ENCODE assay signal across 10 mouse cellular contexts in genomic region chr5:124506731-124507359, GRCm38 (mm10). TPM values are rescaled to one million over a fixed set of nuclear protein-coding genes. Genes with fewer than 3 reads are reported as not detected.
DNase-seq lines count a peak whose midpoint lies in the region; ATAC-seq lines count a peak whose summit lies in the region.
"Had no signal": no experiment of that assay in that cellular context is flagged by ENCODE, and none has a peak within 500 bp of the region (broad histone marks: within the 10 kb centered on the region; RNA-seq: fewer than 3 reads in every experiment).

No protein-coding gene starts in this region.

- no peaks in the 10 kb centered on the region for H3K9me3 ChIP-seq in embryonic facial prominence, embryonic 13.5 days
- H3K9me3 ChIP-seq in lung, embryonic 16.5 days (ENCODE audit: control insufficient read depth, low read length) = no peaks in the 10 kb centered on the region
- H3K9me3 ChIP-seq in hindbrain, embryonic 16.5 days (ENCODE audit: control insufficient read depth, low read length) = no peaks in the 10 kb centered on the region
- H3K9me3 ChIP-seq: liver, embryonic 15.5 days; neural tube, embryonic 12.5 days had no signal

- WGBS in embryonic facial prominence, embryonic 13.5 days = 38% methylated on average over 10 of the region's 10 CpGs
- WGBS in lung, embryonic 16.5 days = 40% methylated on average over 10 of the region's 10 CpGs
- 88% methylated on average over 10 of the region's 10 CpGs for WGBS in hindbrain, embryonic 16.5 days

- H3K27ac ChIP-seq in embryonic facial prominence, embryonic 13.5 days = 0 out of 2 replicates have a peak overlapping the region, but pooled peaks have one; percentile 44
- peak overlapping the region; percentile 18 for H3K27ac ChIP-seq in lung, embryonic 16.5 days (ENCODE audit: low read length)
- no peak overlapping the region for H3K27ac ChIP-seq in hindbrain, embryonic 16.5 days (ENCODE audit: low read depth, low read length)
- H3K27ac ChIP-seq: liver, embryonic 15.5 days; neural tube, embryonic 12.5 days had no signal

- H3K9ac ChIP-seq in embryonic facial prominence, embryonic 13.5 days = peak overlapping the region; percentile 49; the same call in 1 of the 2 replicates
- H3K9ac ChIP-seq in lung, embryonic 16.5 days (ENCODE audit: low read length) = no peak overlapping the region
- H3K9ac ChIP-seq in hindbrain, embryonic 16.5 days (ENCODE audit: low read depth, low read length) = no peak overlapping the region
- H3K9ac ChIP-seq: liver, embryonic 15.5 days; neural tube, embryonic 12.5 days had no signal

- no peak overlapping the region; the same call in 1 of the 2 replicates for H3K4me2 ChIP-seq in embryonic facial prominence, embryonic 13.5 days
- H3K4me2 ChIP-seq in lung, embryonic 16.5 days (ENCODE audit: low read depth, low read length) = no peak overlapping the region
- no peak overlapping the region for H3K4me2 ChIP-seq in hindbrain, embryonic 16.5 days (ENCODE audit: low read length)
- H3K4me2 ChIP-seq: liver, embryonic 15.5 days; neural tube, embryonic 12.5 days had no signal

- no peak overlapping the region for H3K4me3 ChIP-seq in embryonic facial prominence, embryonic 13.5 days
- no peak overlapping the region for H3K4me3 ChIP-seq in lung, embryonic 16.5 days (ENCODE audit: low read length)
- no peak overlapping the region for H3K4me3 ChIP-seq in hindbrain, embryonic 16.5 days (ENCODE audit: low read length)
- H3K4me3 ChIP-seq: liver, embryonic 15.5 days; neural tube, embryonic 12.5 days had no signal

- H3K36me3 ChIP-seq in embryonic facial prominence, embryonic 13.5 days = peaks cover 81% of the 10 kb centered on the region
- peaks cover 5% of the 10 kb centered on the region; the same call in 1 of the 2 replicates for H3K36me3 ChIP-seq in lung, embryonic 16.5 days (ENCODE audit: control insufficient read depth, insufficient read depth, low read length)
- peaks cover 3% of the 10 kb centered on the region; the same call in 1 of the 2 replicates for H3K36me3 ChIP-seq in hindbrain, embryonic 16.5 days (ENCODE audit: control insufficient read depth, insufficient read depth, low read length)
- H3K36me3 ChIP-seq: liver, embryonic 15.5 days had no signal

- H3K27me3 ChIP-seq in embryonic facial prominence, embryonic 13.5 days = no peaks in the 10 kb centered on the region
- H3K27me3 ChIP-seq in lung, embryonic 16.5 days (ENCODE audit: control insufficient read depth, insufficient read depth, low read depth, low read length) = no peaks in the 10 kb centered on the region
- H3K27me3 ChIP-seq in hindbrain, embryonic 16.5 days (replicated peaks; ENCODE audit: control insufficient read depth, insufficient read depth, low read length) = no peaks in the 10 kb centered on the region
- H3K27me3 ChIP-seq: liver, embryonic 15.5 days; neural tube, embryonic 12.5 days had no signal

- no peak for ATAC-seq in embryonic facial prominence, embryonic 13.5 days (ENCODE audit: insufficient number of reproducible peaks, insufficient read depth, low FRiP score, low TSS enrichment, low read depth)
- no peak for ATAC-seq in lung, embryonic 16.5 days (ENCODE audit: low read depth)
- no peak for ATAC-seq in hindbrain, embryonic 16.5 days

- peak; percentile 98 for DNase-seq in heart, adult 11 months
- no peak for DNase-seq in heart, postnatal 4 days
- DNase-seq in 3134 (ENCODE audit: extremely low read depth, insufficient read length, low spot score) = peak; percentile 80
- no peak for DNase-seq in cerebellum, adult 18-20 months
- DNase-seq in ovary, postnatal 10 days (ENCODE audit: low spot score) = no peak

- H3K4me1 ChIP-seq in embryonic facial prominence, embryonic 13.5 days = peaks cover 20% of the 10 kb centered on the region
- peaks cover 12% of the 10 kb centered on the region; the same call in 1 of the 2 replicates for H3K4me1 ChIP-seq in lung, embryonic 16.5 days (replicated peaks; ENCODE audit: control insufficient read depth, insufficient read depth, low read length)
- no peaks in the 10 kb centered on the region for H3K4me1 ChIP-seq in hindbrain, embryonic 16.5 days (ENCODE audit: control insufficient read depth, insufficient read depth, low read depth, low read length)
- H3K4me1 ChIP-seq: liver, embryonic 15.5 days; neural tube, embryonic 12.5 days had no signal

RNA-seq across cellular contexts. Expression of gene Snrnp35, which starts 23.9 kb away (rescaled TPM):
- 10 to 100 TPM; 19.3 to 23.5 TPM for total RNA-seq in heart, postnatal 4 days (2021)
- polyA plus RNA-seq in embryonic facial prominence, embryonic 13.5 days (2015; fragmentation: Nextera tagmentation; extraction: Ambion mirVana) = 25.9 and 28.3 TPM in 2 replicates
- polyA plus RNA-seq in lung, embryonic 16.5 days (2015; fragmentation: Nextera tagmentation; extraction: Ambion mirVana) = 23.0 and 25.6 TPM in 2 replicates
- 19.6 and 21.9 TPM in 2 replicates for polyA plus RNA-seq in hindbrain, embryonic 16.5 days (2015; fragmentation: Nextera tagmentation; extraction: Ambion mirVana)

RNA-seq across cellular contexts. Expression of gene Rilpl1, which starts 24.3 kb away (rescaled TPM):
- total RNA-seq in heart, postnatal 4 days (2021) = 10 to 100 TPM; 50.3 to 53.6 TPM
- 23.3 and 24.5 TPM in 2 replicates for polyA plus RNA-seq in embryonic facial prominence, embryonic 13.5 days (2015; fragmentation: Nextera tagmentation; extraction: Ambion mirVana)
- polyA plus RNA-seq in lung, embryonic 16.5 days (2015; fragmentation: Nextera tagmentation; extraction: Ambion mirVana) = 17.1 and 18.6 TPM in 2 replicates
- polyA plus RNA-seq in hindbrain, embryonic 16.5 days (2015; fragmentation: Nextera tagmentation; extraction: Ambion mirVana) = 13.9 and 14.5 TPM in 2 replicates

RNA-seq across cellular contexts. Expression of gene Rilpl2, which starts 28.7 kb away (rescaled TPM):
- total RNA-seq in heart, postnatal 4 days (2021) = 10 to 100 TPM in 1 of 2 experiments, 1 to 10 TPM in 1; 8.3 to 10.9 TPM
- polyA plus RNA-seq in embryonic facial prominence, embryonic 13.5 days (2015; fragmentation: Nextera tagmentation; extraction: Ambion mirVana) = 39.8 and 40.1 TPM in 2 replicates
- 29.4 and 32.7 TPM in 2 replicates for polyA plus RNA-seq in lung, embryonic 16.5 days (2015; fragmentation: Nextera tagmentation; extraction: Ambion mirVana)
- polyA plus RNA-seq in hindbrain, embryonic 16.5 days (2015; fragmentation: Nextera tagmentation; extraction: Ambion mirVana) = 28.5 and 31.8 TPM in 2 replicates

RNA-seq across cellular contexts. Expression of gene Tmed2, which starts 33.6 kb away (rescaled TPM):
- total RNA-seq in heart, postnatal 4 days (2021) = 100 to 1,000 TPM; 217 to 226 TPM
- 508 and 520 TPM in 2 replicates for polyA plus RNA-seq in embryonic facial prominence, embryonic 13.5 days (2015; fragmentation: Nextera tagmentation; extraction: Ambion mirVana)
- polyA plus RNA-seq in lung, embryonic 16.5 days (2015; fragmentation: Nextera tagmentation; extraction: Ambion mirVana) = 599 and 611 TPM in 2 replicates
- polyA plus RNA-seq in hindbrain, embryonic 16.5 days (2015; fragmentation: Nextera tagmentation; extraction: Ambion mirVana) = 342 and 347 TPM in 2 replicates

RNA-seq across cellular contexts. Expression of gene Ddx55, which starts 45.8 kb away (rescaled TPM):
- total RNA-seq in heart, postnatal 4 days (2021) = 1 to 10 TPM; 7.8 to 8.5 TPM
- polyA plus RNA-seq in embryonic facial prominence, embryonic 13.5 days (2015; fragmentation: Nextera tagmentation; extraction: Ambion mirVana) = 19.3 and 19.6 TPM in 2 replicates
- polyA plus RNA-seq in lung, embryonic 16.5 days (2015; fragmentation: Nextera tagmentation; extraction: Ambion mirVana) = 11.2 and 12.0 TPM in 2 replicates
- polyA plus RNA-seq in hindbrain, embryonic 16.5 days (2015; fragmentation: Nextera tagmentation; extraction: Ambion mirVana) = 25.1 TPM in 2 replicates

Comparison
In these comparisons a context has a peak if more than half of its experiments do, and no peak if none do; other contexts are left out.
1. DNase-seq: peak in heart, adult 11 months (single experiment) and 3134 (single experiment); none in heart, postnatal 4 days (single experiment), cerebellum, adult 18-20 months (0 of 2) and ovary, postnatal 10 days (single experiment).